Mouse (Mus musculus) adrenal gland (tissue): ENCODE results near the gene Jmy.

ENCODE experiments used
- intact Hi-C: fragments of 180-260 bp; cut with DNase I; formaldehyde crosslinking; loops from one replicate; pipeline ENCODE4 v1.15.1; 2025

Gene Jmy

GRCm38 (mm10) chr13:93381301-93381700, 118.3 kb downstream of the Jmy start:
- intact Hi-C loops: no loop called here

GRCm38 (mm10) chr13:93380399-93381063, 119.1 kb downstream of the Jmy start:
- intact Hi-C loops: no loop called here
